Mouse (Mus musculus): ENCODE measurements around the gene Ccdc173.
A peak's percentile ranks its signal among the peaks of the same experiment; 100 is the strongest.
"Not testable (repeated sequence)": the region's sequence is repeated elsewhere in the genome, so short reads cannot be mapped to it uniquely, and the experiment has no call there.

Ccdc173 gene

GRCm38 (mm10) chr2:69789429-69790069, at the start of gene Ccdc173, which contains the start of gene Phospho2:
Gene Ccdc173 (minus strand): TSS chr2:69789575.
Gene Phospho2 (plus strand): TSS chr2:69789623.
- DNase-seq (ENCODE audit: low read depth, low spot score): peak; percentile 99

GRCm38 (mm10) chr2:69838707-69839106, 49.3 kb upstream of the Ccdc173 start:
- no peak for DNase-seq (ENCODE audit: low read depth, low spot score)

GRCm38 (mm10) chr2:69837996-69838395, 48.6 kb upstream of the Ccdc173 start:
- DNase-seq (ENCODE audit: low read depth, low spot score): no peak

GRCm38 (mm10) chr2:69837244-69837967, 48.0 kb upstream of the Ccdc173 start:
- DNase-seq (ENCODE audit: low read depth, low spot score): no peak

GRCm38 (mm10) chr2:69830116-69830515, 40.7 kb upstream of the Ccdc173 start:
- no peak for DNase-seq (ENCODE audit: low read depth, low spot score)

GRCm38 (mm10) chr2:69829680-69830079, 40.3 kb upstream of the Ccdc173 start:
- no peak for DNase-seq (ENCODE audit: low read depth, low spot score)

- DNase-seq (ENCODE audit: low read depth, low spot score): no peak
These were observed 38.7 kb upstream of the Ccdc173 start for GRCm38 (mm10) chr2:69828031-69828430.

- DNase-seq (ENCODE audit: low read depth, low spot score): no peak
These were observed 37.0 kb upstream of the Ccdc173 start for GRCm38 (mm10) chr2:69826380-69826779.

- no peak for DNase-seq (ENCODE audit: low read depth, low spot score)
These were observed 36.5 kb upstream of the Ccdc173 start for GRCm38 (mm10) chr2:69825898-69826297.

- no peak for DNase-seq (ENCODE audit: low read depth, low spot score)
These were observed 33.8 kb upstream of the Ccdc173 start for GRCm38 (mm10) chr2:69823129-69823677.

- no peak for DNase-seq (ENCODE audit: low read depth, low spot score)
These were observed 33.2 kb upstream of the Ccdc173 start for GRCm38 (mm10) chr2:69822361-69823128.

- no peak for DNase-seq (ENCODE audit: low read depth, low spot score)
These were observed 32.3 kb upstream of the Ccdc173 start, which contains the start of gene Klhl23 for GRCm38 (mm10) chr2:69821711-69822110. Gene Klhl23 (plus strand): TSS chr2:69821944.

GRCm38 (mm10) chr2:69820201-69820600, 30.8 kb upstream of the Ccdc173 start:
- DNase-seq (ENCODE audit: low read depth, low spot score): no peak

GRCm38 (mm10) chr2:69818350-69819085, 29.1 kb upstream of the Ccdc173 start:
- no peak for DNase-seq (ENCODE audit: low read depth, low spot score)

- no peak for DNase-seq (ENCODE audit: low read depth, low spot score)
These were observed 27.2 kb upstream of the Ccdc173 start for GRCm38 (mm10) chr2:69816575-69816974.

GRCm38 (mm10) chr2:69811349-69811748, 22.0 kb upstream of the Ccdc173 start:
- DNase-seq (ENCODE audit: low read depth, low spot score): not testable (repeated sequence)

GRCm38 (mm10) chr2:69810169-69810568, 20.8 kb upstream of the Ccdc173 start:
- no peak for DNase-seq (ENCODE audit: low read depth, low spot score)

- not testable (repeated sequence) for DNase-seq (ENCODE audit: low read depth, low spot score)
These were observed 15.3 kb upstream of the Ccdc173 start for GRCm38 (mm10) chr2:69804663-69805062.

- no peak for DNase-seq (ENCODE audit: low read depth, low spot score)
These were observed 14.4 kb upstream of the Ccdc173 start for GRCm38 (mm10) chr2:69803756-69804155.

GRCm38 (mm10) chr2:69802911-69803312, 13.5 kb upstream of the Ccdc173 start:
- DNase-seq (ENCODE audit: low read depth, low spot score): peak; percentile 60

GRCm38 (mm10) chr2:69790722-69791121, 1.3 kb upstream of the Ccdc173 start:
- DNase-seq (ENCODE audit: low read depth, low spot score): no peak

Data from c-Kit-negative CD71-positive TER-119-positive erythroid progenitor cells, embryonic 14.5 days (primary cell).